Mouse (Mus musculus): Measurements from ENCODE around the gene Ndufv1.
"Not testable (repeated sequence)": the region's sequence is repeated elsewhere in the genome, so short reads cannot be mapped to it uniquely, and the experiment has no call there.

Gene Ndufv1

GRCm38 (mm10) chr19:4041500-4041899 is 28.9 kb upstream of the Ndufv1 start:
- DNase-seq = not testable (repeated sequence)

- DNase-seq = not testable (repeated sequence)
Measured at GRCm38 (mm10) chr19:4040941-4041340, 28.3 kb upstream of the Ndufv1 start.

- peak; percentile 81 to 88 for DNase-seq
Measured at GRCm38 (mm10) chr19:4037788-4038232, 25.2 kb upstream of the Ndufv1 start, which contains the start of gene Gstp1. TSS of gene Gstp1 (minus strand) at chr19:4037985.

GRCm38 (mm10) chr19:4037154-4037787 is 24.7 kb upstream of the Ndufv1 start:
- DNase-seq = not testable (repeated sequence)

- DNase-seq = no peak
Measured at GRCm38 (mm10) chr19:4036327-4037045, 23.9 kb upstream of the Ndufv1 start.

- DNase-seq = no peak
Measured at GRCm38 (mm10) chr19:4033742-4034141, 21.1 kb upstream of the Ndufv1 start.

- no peak for DNase-seq
Measured at GRCm38 (mm10) chr19:4033298-4033697, 20.7 kb upstream of the Ndufv1 start.

- DNase-seq = no peak
Measured at GRCm38 (mm10) chr19:4032668-4033067, 20.1 kb upstream of the Ndufv1 start.

GRCm38 (mm10) chr19:4027576-4027975 is 15.0 kb upstream of the Ndufv1 start:
- no peak for DNase-seq

GRCm38 (mm10) chr19:4023185-4023584 is 10.6 kb upstream of the Ndufv1 start:
- DNase-seq = no peak

GRCm38 (mm10) chr19:4018743-4019583 is 6.4 kb upstream of the Ndufv1 start:
- peak; percentile 44 to 60 for DNase-seq

- DNase-seq = no peak
Measured at GRCm38 (mm10) chr19:4017921-4018587, 5.4 kb upstream of the Ndufv1 start.

- no peak for DNase-seq
Measured at GRCm38 (mm10) chr19:4015635-4016034, 3.0 kb upstream of the Ndufv1 start.

GRCm38 (mm10) chr19:4014802-4015201 is 2.2 kb upstream of the Ndufv1 start:
- no peak for DNase-seq

- no peak for DNase-seq
Measured at GRCm38 (mm10) chr19:4013066-4013465, 460 bp upstream of the Ndufv1 start.

- DNase-seq = no peak
Measured at GRCm38 (mm10) chr19:4011086-4011485, 1.5 kb downstream of the Ndufv1 start.

GRCm38 (mm10) chr19:4005971-4006370 is 6.6 kb downstream of the Ndufv1 start:
- no peak for DNase-seq

- no peak for DNase-seq
Measured at GRCm38 (mm10) chr19:4005091-4005490, 7.5 kb downstream of the Ndufv1 start.

GRCm38 (mm10) chr19:4004331-4004730 is 8.3 kb downstream of the Ndufv1 start:
- no peak for DNase-seq

GRCm38 (mm10) chr19:4003641-4004040 is 9.0 kb downstream of the Ndufv1 start:
- DNase-seq = no peak

- DNase-seq = no peak
Measured at GRCm38 (mm10) chr19:4003112-4003511, 9.5 kb downstream of the Ndufv1 start, which contains the start of gene Doc2g. TSS of gene Doc2g (plus strand) at chr19:4003313.

GRCm38 (mm10) chr19:4001752-4002151 is 10.9 kb downstream of the Ndufv1 start:
- no peak for DNase-seq

Measured in spleen, adult 18-20 months (tissue).